Mouse (Mus musculus) midbrain, postnatal 0 days (tissue): ENCODE data around the gene Bmp2. TPM values are rescaled to one million over a fixed set of nuclear protein-coding genes. Genes with fewer than 3 reads are reported as not detected.
A peak's percentile ranks its signal among the peaks of the same experiment; 100 is the strongest.

Experiments used
- ATAC-seq: fragments of 200-750 bp; cut with Nextera tagmentation; 2 replicates; pipeline ENCODE4 v1.8.0; 2017; ENCODE audit warnings: moderate number of reproducible peaks, mild to moderate bottlenecking, moderate TSS enrichment, moderate library complexity; ENCODE audit not compliant: low FRiP score
- DNase-seq: peaks from one replicate; pipeline ENCODE4 v3.0.0-alpha.2; 2015; ENCODE audit warnings: low spot score
- H3K27ac ChIP-seq: fragments of 300-500 bp; sonication (generic); 2 replicates; pipeline ENCODE4 v1.5.1; 2014; ENCODE audit warnings: low read depth, mild to moderate bottlenecking, low read length, mixed read lengths
- H3K27me3 ChIP-seq: fragments of 300-500 bp; sonication (generic); 2 replicates; pipeline ENCODE4 v1.6.1; 2014; ENCODE audit warnings: low read length, control low read depth, mixed read lengths; ENCODE audit not compliant: insufficient read depth
- H3K36me3 ChIP-seq: fragments of 300-500 bp; sonication (generic); 2 replicates; pipeline ENCODE4 v1.6.1; 2014; ENCODE audit warnings: low read length, control low read depth, mixed read lengths; ENCODE audit not compliant: insufficient read depth
- H3K4me1 ChIP-seq: fragments of 300-500 bp; sonication (generic); 2 replicates; pipeline ENCODE4 v1.6.1; 2014; ENCODE audit warnings: mild to moderate bottlenecking, control low read depth, antibody characterized with exemption, low read length, mixed read lengths; ENCODE audit not compliant: insufficient read depth
- H3K4me2 ChIP-seq: fragments of 300-500 bp; sonication (generic); 2 replicates; pipeline ENCODE4 v1.6.1; 2014; ENCODE audit warnings: low read depth, mild to moderate bottlenecking, low read length, mixed read lengths; ENCODE audit not compliant: poor library complexity, severe bottlenecking
- H3K4me3 ChIP-seq: fragments of 300-500 bp; sonication (generic); 2 replicates; pipeline ENCODE4 v1.5.1; 2014; ENCODE audit warnings: low read depth, mild to moderate bottlenecking, low read length, moderate library complexity
- H3K9ac ChIP-seq: fragments of 300-500 bp; sonication (generic); replicated peaks from 2 replicates; pipeline ENCODE4 v1.6.1; 2014; ENCODE audit warnings: mild to moderate bottlenecking, low read length, moderate library complexity, mixed read lengths; ENCODE audit not compliant: poor library complexity, severe bottlenecking
- H3K9me3 ChIP-seq: fragments of 300-500 bp; sonication (generic); 2 replicates; pipeline ENCODE4 v1.6.1; 2016; ENCODE audit warnings: low read length, control low read depth
- CTCF ChIP-seq: IDR thresholded peaks from 2 replicates; pipeline ENCODE4 v1.5.1; 2016; ENCODE audit warnings: antibody characterized with exemption, mild to moderate bottlenecking
- WGBS: fragments of 180-500 bp; shearing (Covaris S2); extraction: QIAGEN DNeasy Blood & Tissue Kit; methylation state at CpG from one replicate; pipeline ENCODE4 v1.1.7; 2014; 5-methylcytosine and 5-hydroxymethylcytosine counted together
- polyA plus RNA-seq: library from polyadenylated mRNA; unstranded; fragments of >200 nt; fragmentation: Nextera tagmentation; extraction: Ambion mirVana; gene quantifications from 2 replicates; pipeline ENCODE4 v1.2.1, GENCODE M21; 2015
- total RNA-seq: library from RNA; depleted of rRNA; stranded (reverse); fragments of >200 nt; gene quantifications from 2 replicates; pipeline ENCODE4 v1.2.3, GENCODE M21; 2014

Bmp2 gene
- total and polyA plus RNA-seq, 2 experiments from 2014 or later, result 3.6 to 4.0 TPM

GRCm38 (mm10) chr2:133553911-133554285 is 1.9 kb downstream of the Bmp2 start:
- peaks cover 8% of the 10 kb centered on the region; the same call in 1 of the 2 replicates for H3K4me1 ChIP-seq
- H3K27ac ChIP-seq, result no peak overlapping the region
- WGBS, result 31% methylated on average over 9 of the region's 9 CpGs
- no peak for TF ChIP-seq CTCF
- DNase-seq (no peak), ATAC-seq (no peak)
- H3K9me3 ChIP-seq, result no peaks in the 10 kb centered on the region
- no peaks in the 10 kb centered on the region for H3K36me3 ChIP-seq
- peaks cover 26% of the 10 kb centered on the region for H3K27me3 ChIP-seq
- H3K4me3 ChIP-seq, result peak overlapping the region; percentile 58
- H3K4me2 ChIP-seq, result peak overlapping the region; percentile 74
- H3K9ac ChIP-seq, result peak overlapping the region; percentile 55; the same call in 1 of the 2 replicates

- Histone ChIP-seq H3K4me1 (peaks cover 8% of the 10 kb centered on the region; the same call in 1 of the 2 replicates), H3K9me3 (no peaks in the 10 kb centered on the region), H3K4me2 (peak overlapping the region; percentile 74), H3K4me3 (peak overlapping the region; percentile 58), H3K36me3 (no peaks in the 10 kb centered on the region), H3K27ac (no peak overlapping the region), H3K9ac (peak overlapping the region; percentile 55), H3K27me3 (peaks cover 26% of the 10 kb centered on the region)
- under 1% methylated on average over 55 of the region's 55 CpGs for WGBS
- peak; percentile 23 for DNase-seq
- ATAC-seq, result peak; percentile 54
- no peak for TF ChIP-seq CTCF
Measured at GRCm38 (mm10) chr2:133554286-133555021, 2.5 kb downstream of the Bmp2 start.

- Histone ChIP-seq H3K9me3 (no peaks in the 10 kb centered on the region), H3K4me3 (no peak overlapping the region)
- 76% methylated on average over 10 of the region's 10 CpGs for WGBS
Measured at GRCm38 (mm10) chr2:133564248-133564886, 12.4 kb downstream of the Bmp2 start.

GRCm38 (mm10) chr2:133565424-133565823 is 13.5 kb downstream of the Bmp2 start:
- no peak for TF ChIP-seq CTCF
- H3K4me2 ChIP-seq, result no peak overlapping the region
- DNase-seq (no peak), ATAC-seq (no peak)
- H3K27ac ChIP-seq, result no peak overlapping the region
- H3K9me3 ChIP-seq, result no peaks in the 10 kb centered on the region
- no peaks in the 10 kb centered on the region for H3K4me1 ChIP-seq
- H3K9ac ChIP-seq, result no peak overlapping the region
- 81% methylated on average over 4 of the region's 5 CpGs for whole genome bisulfite sequencing
- H3K4me3 ChIP-seq, result no peak overlapping the region
- H3K36me3 ChIP-seq, result no peaks in the 10 kb centered on the region
- no peaks in the 10 kb centered on the region for H3K27me3 ChIP-seq

More at GRCm38 (mm10) chr2:133564248-133564886, 12.4 kb downstream of the Bmp2 start:
- no peak overlapping the region for H3K4me2 ChIP-seq
- H3K27ac ChIP-seq, result no peak overlapping the region
- ATAC-seq, result no peak
- no peaks in the 10 kb centered on the region for H3K27me3 ChIP-seq
- H3K36me3 ChIP-seq, result no peaks in the 10 kb centered on the region
- DNase-seq, result no peak
- no peaks in the 10 kb centered on the region for H3K4me1 ChIP-seq
- no peak overlapping the region for H3K9ac ChIP-seq
- TF ChIP-seq CTCF, result no peak

- Histone ChIP-seq H3K9me3 (no peaks in the 10 kb centered on the region), H3K4me3 (no peak overlapping the region), H3K36me3 (no peaks in the 10 kb centered on the region), H3K4me1 (no peaks in the 10 kb centered on the region), H3K27me3 (no peaks in the 10 kb centered on the region), H3K4me2 (no peak overlapping the region), H3K27ac (no peak overlapping the region), H3K9ac (no peak overlapping the region)
- ATAC-seq (no peak), DNase-seq (no peak)
- 76% methylated on average over 14 of the region's 14 CpGs for WGBS
- no peak for TF ChIP-seq CTCF
Measured at GRCm38 (mm10) chr2:133565995-133566710, 14.2 kb downstream of the Bmp2 start.
